20 mouse cellular contexts compared by ENCODE assay signal in the genomic region with DNA sequence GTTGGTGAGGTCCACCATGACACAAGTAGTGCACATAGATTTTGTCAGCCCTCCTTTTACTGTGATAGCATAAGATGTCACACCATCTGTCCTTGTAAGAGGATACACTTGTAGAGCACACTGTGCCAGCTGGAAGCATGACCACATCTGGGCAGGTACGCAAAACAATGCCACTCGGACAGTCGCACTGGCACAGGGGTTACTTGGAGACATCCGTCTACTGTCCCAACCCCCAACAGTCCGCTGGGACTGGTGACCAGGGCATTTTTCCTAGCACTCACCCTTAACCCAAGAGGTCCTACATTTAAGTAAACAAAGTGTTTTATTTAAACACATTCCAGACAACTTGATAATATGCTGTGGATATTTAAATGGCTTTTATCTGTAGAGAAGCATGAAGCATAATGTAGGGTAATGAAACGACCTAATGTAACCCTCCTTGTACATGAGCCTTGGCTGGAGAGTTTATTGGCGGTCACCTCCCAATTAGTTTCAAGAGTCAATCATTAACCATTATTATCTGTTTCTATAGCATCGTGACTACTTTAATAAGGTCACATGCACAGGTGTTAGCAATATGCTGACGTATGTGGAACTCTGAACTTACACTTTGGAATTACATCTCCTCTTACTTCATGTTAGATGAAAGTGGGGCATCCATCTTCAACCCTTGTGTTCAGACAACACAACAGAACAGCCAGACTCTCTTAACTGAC. TPM values are rescaled to one million over a fixed set of nuclear protein-coding genes. Genes with fewer than 3 reads are reported as not detected.
DNase-seq lines count a peak whose midpoint lies in the region; ATAC-seq and TF ChIP-seq lines count a peak whose summit lies in the region.
"Had no signal": no experiment of that assay in that cellular context is flagged by ENCODE, and none has a peak within 500 bp of the region (broad histone marks: within the 10 kb centered on the region; RNA-seq: fewer than 3 reads in every experiment).

No protein-coding gene starts in this region.

- no peak overlapping the region for H3K4me2 ChIP-seq in kidney, embryonic 16.5 days (replicated peaks; ENCODE audit: low read depth, low read length)
- no peak overlapping the region for H3K4me2 ChIP-seq in lung, embryonic 15.5 days
- H3K4me2 ChIP-seq in intestine, postnatal 0 days (replicated peaks; ENCODE audit: low read depth), result no peak overlapping the region
- H3K4me2 ChIP-seq in neural tube, embryonic 15.5 days, result no peak overlapping the region
- H3K4me2 ChIP-seq: embryonic facial prominence, embryonic 13.5 days; forebrain, embryonic 13.5 days; heart, embryonic 12.5 days had no signal

- WGBS in kidney, embryonic 16.5 days, result 87% methylated on average over 9 of the region's 9 CpGs
- WGBS in lung, embryonic 15.5 days, result 71% methylated on average over 9 of the region's 9 CpGs
- 45% methylated on average over 9 of the region's 9 CpGs for WGBS in intestine, postnatal 0 days
- 89% methylated on average over 9 of the region's 9 CpGs for WGBS in neural tube, embryonic 15.5 days

- peak; percentile 4 for DNase-seq in kidney, postnatal 10 days
- DNase-seq in lung, postnatal 14 days, result no peak
- DNase-seq in right cerebral cortex, adult 2 months (ENCODE audit: low spot score in 2 of 2), result no peak
- DNase-seq: adrenal gland, postnatal 14 days; cerebellum, adult 11-12 months; cerebellum, adult 9-10 months; cerebellum, postnatal 36 days; forebrain, postnatal 0 days; gastrocnemius, postnatal 14 days; heart, postnatal 36 days had no signal

- no peaks in the 10 kb centered on the region; the same call in none of the 2 replicates for H3K36me3 ChIP-seq in kidney, embryonic 16.5 days (ENCODE audit: insufficient read depth, low read length)
- H3K36me3 ChIP-seq in lung, embryonic 15.5 days, result no peaks in the 10 kb centered on the region
- no peaks in the 10 kb centered on the region; the same call in 1 of the 2 replicates for H3K36me3 ChIP-seq in intestine, postnatal 0 days (ENCODE audit: control insufficient read depth, insufficient read depth)
- 0 out of 2 replicates have a peak, but pooled peaks cover 2% of the 10 kb centered on the region for H3K36me3 ChIP-seq in neural tube, embryonic 15.5 days
- H3K36me3 ChIP-seq: heart, embryonic 12.5 days had no signal

- no peak for TF ChIP-seq CTCF in intestine, postnatal 0 days (IDR thresholded peaks at IDR 0.05; ENCODE audit: low read depth)

- H3K27ac ChIP-seq in kidney, embryonic 16.5 days (ENCODE audit: low read length), result no peak overlapping the region
- no peak overlapping the region for H3K27ac ChIP-seq in lung, embryonic 15.5 days
- peak overlapping the region; percentile 73 for H3K27ac ChIP-seq in intestine, postnatal 0 days (ENCODE audit: low read depth, low read length)
- no peak overlapping the region for H3K27ac ChIP-seq in neural tube, embryonic 15.5 days (replicated peaks)
- H3K27ac ChIP-seq: embryonic facial prominence, embryonic 13.5 days; forebrain, embryonic 13.5 days had no signal

- H3K9me3 ChIP-seq in kidney, embryonic 16.5 days (ENCODE audit: low read length), result no peaks in the 10 kb centered on the region
- no peaks in the 10 kb centered on the region for H3K9me3 ChIP-seq in lung, embryonic 15.5 days
- H3K9me3 ChIP-seq in intestine, postnatal 0 days (ENCODE audit: control insufficient read depth), result no peaks in the 10 kb centered on the region
- H3K9me3 ChIP-seq in neural tube, embryonic 15.5 days (replicated peaks), result no peaks in the 10 kb centered on the region
- H3K9me3 ChIP-seq: embryonic facial prominence, embryonic 13.5 days; forebrain, embryonic 13.5 days; heart, embryonic 12.5 days had no signal

- H3K4me1 ChIP-seq in kidney, embryonic 16.5 days (ENCODE audit: insufficient read depth, low read length), result peaks cover 5% of the 10 kb centered on the region; the same call in 1 of the 2 replicates
- peaks cover 6% of the 10 kb centered on the region; the same call in 1 of the 2 replicates for H3K4me1 ChIP-seq in lung, embryonic 15.5 days
- H3K4me1 ChIP-seq in intestine, postnatal 0 days (replicated peaks; ENCODE audit: control insufficient read depth, insufficient read depth, low read length), result peaks cover 16% of the 10 kb centered on the region
- H3K4me1 ChIP-seq in neural tube, embryonic 15.5 days, result no peaks in the 10 kb centered on the region

- H3K27me3 ChIP-seq in kidney, embryonic 16.5 days (ENCODE audit: insufficient read depth, low read length), result no peaks in the 10 kb centered on the region
- no peaks in the 10 kb centered on the region for H3K27me3 ChIP-seq in lung, embryonic 15.5 days
- no peaks in the 10 kb centered on the region for H3K27me3 ChIP-seq in intestine, postnatal 0 days (replicated peaks; ENCODE audit: control insufficient read depth, insufficient read depth, low read length)
- H3K27me3 ChIP-seq in neural tube, embryonic 15.5 days (replicated peaks), result no peaks in the 10 kb centered on the region
- H3K27me3 ChIP-seq: embryonic facial prominence, embryonic 13.5 days; forebrain, embryonic 13.5 days; heart, embryonic 12.5 days; Patski had no signal

- no peak overlapping the region for H3K4me3 ChIP-seq in kidney, embryonic 16.5 days (ENCODE audit: low read length)
- H3K4me3 ChIP-seq in lung, embryonic 15.5 days, result no peak overlapping the region
- no peak overlapping the region for H3K4me3 ChIP-seq in intestine, postnatal 0 days (ENCODE audit: low read depth, low read length)
- H3K4me3 ChIP-seq in neural tube, embryonic 15.5 days (replicated peaks), result no peak overlapping the region
- H3K4me3 ChIP-seq: embryonic facial prominence, embryonic 13.5 days; forebrain, embryonic 13.5 days; heart, embryonic 12.5 days had no signal

- H3K9ac ChIP-seq in kidney, embryonic 16.5 days (replicated peaks; ENCODE audit: low read length), result no peak overlapping the region
- no peak overlapping the region for H3K9ac ChIP-seq in lung, embryonic 15.5 days
- no peak overlapping the region for H3K9ac ChIP-seq in intestine, postnatal 0 days (ENCODE audit: low read depth, low read length)
- H3K9ac ChIP-seq in neural tube, embryonic 15.5 days (replicated peaks), result no peak overlapping the region
- H3K9ac ChIP-seq: embryonic facial prominence, embryonic 13.5 days; forebrain, embryonic 13.5 days; forebrain, postnatal 0 days; heart, embryonic 12.5 days had no signal

- ATAC-seq in kidney, embryonic 16.5 days (ENCODE audit: low FRiP score, low TSS enrichment), result no peak
- peak; percentile 42; the same call in 1 of the 2 replicates for ATAC-seq in lung, embryonic 15.5 days (ENCODE audit: borderline replicate concordance, extremely low read depth, low FRiP score, low TSS enrichment)
- ATAC-seq in intestine, postnatal 0 days, result peak; percentile 87
- no peak for ATAC-seq in neural tube, embryonic 15.5 days (ENCODE audit: low FRiP score)
- ATAC-seq: activated CD4-positive, CD25-positive, alpha-beta regulatory T cell, adult 4 months; forebrain, embryonic 13.5 days; forebrain, postnatal 0 days; Patski had no signal

RNA-seq across cellular contexts. Expression of a gene that starts 24.2 kb away (rescaled TPM):
- polyA plus RNA-seq in kidney, embryonic 16.5 days (2015; fragmentation: Nextera tagmentation; extraction: Ambion mirVana), result 54.9 and 56.9 TPM in 2 replicates
- 38.9 and 39.4 TPM in 2 replicates for polyA plus RNA-seq in lung, embryonic 15.5 days (2015; fragmentation: Nextera tagmentation; extraction: Ambion mirVana)
- 10.1 and 11.4 TPM in 2 replicates for polyA plus RNA-seq in intestine, postnatal 0 days (2015; fragmentation: Nextera tagmentation; extraction: Ambion mirVana)
- 30.2 and 33.1 TPM in 2 replicates for polyA plus RNA-seq in neural tube, embryonic 15.5 days (2015; fragmentation: Nextera tagmentation; extraction: Ambion mirVana)

RNA-seq across cellular contexts. Expression of a gene that starts 25.6 kb away (rescaled TPM):
- 0.25 and 0.30 TPM in 2 replicates for polyA plus RNA-seq in kidney, embryonic 16.5 days (2015; fragmentation: Nextera tagmentation; extraction: Ambion mirVana)
- polyA plus RNA-seq in lung, embryonic 15.5 days (2015; fragmentation: Nextera tagmentation; extraction: Ambion mirVana), result 0.06 TPM in 1 of 2 replicates, not detected in the other
- 47.4 and 56.7 TPM in 2 replicates for polyA plus RNA-seq in intestine, postnatal 0 days (2015; fragmentation: Nextera tagmentation; extraction: Ambion mirVana)
- polyA plus RNA-seq in neural tube, embryonic 15.5 days (2015; fragmentation: Nextera tagmentation; extraction: Ambion mirVana), result 0.08 TPM in 1 of 2 replicates, not detected in the other
- polyA plus RNA-seq: activated CD4-positive, CD25-positive, alpha-beta regulatory T cell, adult 4 months; C2C12; heart, embryonic 12.5 days had no signal

RNA-seq across cellular contexts. Expression of a gene that starts 32.4 kb away (rescaled TPM):
- polyA plus RNA-seq in kidney, embryonic 16.5 days (2015; fragmentation: Nextera tagmentation; extraction: Ambion mirVana), result 3.7 TPM in 2 replicates
- polyA plus RNA-seq in lung, embryonic 15.5 days (2015; fragmentation: Nextera tagmentation; extraction: Ambion mirVana), result 0.46 and 0.68 TPM in 2 replicates
- polyA plus RNA-seq in intestine, postnatal 0 days (2015; fragmentation: Nextera tagmentation; extraction: Ambion mirVana), result 59.8 and 68.3 TPM in 2 replicates
- polyA plus RNA-seq in neural tube, embryonic 15.5 days (2015; fragmentation: Nextera tagmentation; extraction: Ambion mirVana), result 0.93 and 0.95 TPM in 2 replicates
- polyA plus RNA-seq: activated CD4-positive, CD25-positive, alpha-beta regulatory T cell, adult 4 months; C2C12; Patski had no signal

Comparison
In these comparisons a context has a peak if more than half of its experiments do, and no peak if none do; other contexts are left out.
1. ATAC-seq: peak in lung, embryonic 15.5 days (single experiment) and intestine, postnatal 0 days (single experiment); none in kidney, embryonic 16.5 days (single experiment) and neural tube, embryonic 15.5 days (single experiment).
2. RNA of a gene that starts 25.6 kb away (polyA plus RNA-seq): 47.4 to 56.7 TPM in intestine, postnatal 0 days; 0.25 to 0.30 TPM in kidney, embryonic 16.5 days, 0.08 TPM in neural tube, embryonic 15.5 days and 0.06 TPM in lung, embryonic 15.5 days; every median in the first group is over 10 times any median in the second.
3. RNA of a gene that starts 32.4 kb away (polyA plus RNA-seq): 59.8 to 68.3 TPM in intestine, postnatal 0 days; 3.7 TPM in kidney, embryonic 16.5 days, 0.93 to 0.95 TPM in neural tube, embryonic 15.5 days and 0.46 to 0.68 TPM in lung, embryonic 15.5 days; every median in the first group is over 10 times any median in the second.